Comparison of ENCODE assay signal across 8 mouse cellular contexts in the genomic region with DNA sequence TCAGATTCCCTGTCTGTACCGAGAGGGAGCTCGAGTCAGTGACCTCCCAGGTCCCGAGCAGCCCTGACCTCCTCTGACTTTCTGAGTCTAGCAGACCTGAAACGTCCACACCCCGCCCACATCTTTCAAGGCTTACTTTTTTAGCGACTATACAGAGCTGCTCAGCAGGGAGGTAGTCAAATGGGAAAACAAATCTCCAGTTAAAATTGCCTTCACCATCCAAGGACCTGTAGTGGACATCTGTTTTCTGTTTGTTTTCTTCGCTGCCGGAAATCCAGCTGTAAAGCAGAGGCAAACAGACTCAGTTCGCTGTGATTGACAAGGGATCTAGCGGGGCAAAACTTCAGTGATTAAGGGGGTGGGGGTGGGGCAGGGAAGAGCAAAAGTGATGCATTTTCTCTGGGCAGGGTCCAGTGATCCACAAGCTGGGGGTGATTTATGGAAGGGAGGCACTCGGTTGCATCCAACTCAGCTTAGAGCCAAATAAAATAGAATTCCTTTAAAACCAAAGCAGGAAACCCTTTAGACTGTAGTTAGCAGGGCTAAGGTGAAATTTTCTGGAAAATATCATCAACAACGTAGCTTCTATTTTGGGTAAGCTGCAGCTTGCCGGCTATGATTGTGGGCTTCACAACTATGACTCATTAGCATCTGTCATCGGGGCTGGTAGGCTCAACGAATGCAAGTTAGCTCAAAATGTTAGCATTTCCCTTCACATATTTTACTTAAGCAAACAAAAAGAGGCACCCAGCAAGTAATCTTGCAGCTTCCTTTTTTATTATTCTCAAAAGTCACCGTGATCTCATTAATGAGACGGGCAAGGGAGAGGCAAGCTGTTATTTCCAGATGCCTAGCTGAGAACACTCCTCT.
DNase-seq lines count a peak whose midpoint lies in the region; ATAC-seq lines count a peak whose summit lies in the region.

No protein-coding gene starts in this region.

- no peaks in the 10 kb centered on the region for H3K27me3 ChIP-seq in hindbrain, embryonic 15.5 days
- H3K27me3 ChIP-seq in hindbrain, embryonic 14.5 days (ENCODE audit: control insufficient read depth, insufficient read depth, low read length): no peaks in the 10 kb centered on the region
- H3K27me3 ChIP-seq in forebrain, embryonic 16.5 days (replicated peaks; ENCODE audit: control insufficient read depth, insufficient read depth, low read length): no peaks in the 10 kb centered on the region
- H3K27me3 ChIP-seq in limb, embryonic 11.5 days (ENCODE audit: control insufficient read depth, insufficient read depth, low read length): no peaks in the 10 kb centered on the region
- H3K27me3 ChIP-seq in intestine, embryonic 16.5 days (replicated peaks; ENCODE audit: control insufficient read depth, insufficient read depth, low read length): no peaks in the 10 kb centered on the region

- no peaks in the 10 kb centered on the region for H3K9me3 ChIP-seq in hindbrain, embryonic 15.5 days
- H3K9me3 ChIP-seq in hindbrain, embryonic 14.5 days (ENCODE audit: control insufficient read depth, low read length): no peaks in the 10 kb centered on the region
- no peaks in the 10 kb centered on the region for H3K9me3 ChIP-seq in forebrain, embryonic 16.5 days (ENCODE audit: control insufficient read depth, low read length)
- H3K9me3 ChIP-seq in limb, embryonic 11.5 days (ENCODE audit: control insufficient read depth, low read length): no peaks in the 10 kb centered on the region
- no peaks in the 10 kb centered on the region for H3K9me3 ChIP-seq in intestine, embryonic 16.5 days (ENCODE audit: control insufficient read depth, low read length)

- no peak overlapping the region for H3K27ac ChIP-seq in hindbrain, embryonic 15.5 days (replicated peaks)
- no peak overlapping the region for H3K27ac ChIP-seq in hindbrain, embryonic 14.5 days
- H3K27ac ChIP-seq in forebrain, embryonic 16.5 days (ENCODE audit: low read length): peak overlapping the region; percentile 31; the same call in 1 of the 2 replicates
- peak overlapping the region; percentile 85 for H3K27ac ChIP-seq in limb, embryonic 11.5 days (replicated peaks; ENCODE audit: low read depth, low read length)
- no peak overlapping the region for H3K27ac ChIP-seq in intestine, embryonic 16.5 days (ENCODE audit: low read length)

- peak overlapping the region; percentile 3; the same call in 1 of the 2 replicates for H3K4me2 ChIP-seq in hindbrain, embryonic 15.5 days
- H3K4me2 ChIP-seq in hindbrain, embryonic 14.5 days (replicated peaks): no peak overlapping the region
- peak overlapping the region; percentile 15; the same call in 1 of the 2 replicates for H3K4me2 ChIP-seq in forebrain, embryonic 16.5 days (ENCODE audit: low read length)
- peak overlapping the region; percentile 31; the same call in 1 of the 2 replicates for H3K4me2 ChIP-seq in limb, embryonic 11.5 days (ENCODE audit: low read depth, severe bottlenecking)
- H3K4me2 ChIP-seq in intestine, embryonic 16.5 days (ENCODE audit: low read depth, low read length): no peak overlapping the region

- no peak overlapping the region for H3K4me3 ChIP-seq in hindbrain, embryonic 15.5 days
- H3K4me3 ChIP-seq in hindbrain, embryonic 14.5 days (replicated peaks; ENCODE audit: low read length): no peak overlapping the region
- no peak overlapping the region for H3K4me3 ChIP-seq in forebrain, embryonic 16.5 days (replicated peaks; ENCODE audit: low read length)
- no peak overlapping the region for H3K4me3 ChIP-seq in limb, embryonic 11.5 days (ENCODE audit: low read depth, low read length)
- H3K4me3 ChIP-seq in intestine, embryonic 16.5 days (ENCODE audit: low read length): no peak overlapping the region

- H3K4me1 ChIP-seq in hindbrain, embryonic 15.5 days (replicated peaks): peaks cover 18% of the 10 kb centered on the region; the same call in 1 of the 2 replicates
- H3K4me1 ChIP-seq in hindbrain, embryonic 14.5 days (replicated peaks; ENCODE audit: control insufficient read depth, insufficient read depth, low read length): 0 out of 2 replicates have a peak, but pooled peaks cover 3% of the 10 kb centered on the region
- peaks cover 18% of the 10 kb centered on the region for H3K4me1 ChIP-seq in forebrain, embryonic 16.5 days (replicated peaks; ENCODE audit: control insufficient read depth, insufficient read depth, low read length)
- H3K4me1 ChIP-seq in limb, embryonic 11.5 days (ENCODE audit: control insufficient read depth, insufficient read depth, low read length): peaks cover 17% of the 10 kb centered on the region
- no peaks in the 10 kb centered on the region for H3K4me1 ChIP-seq in intestine, embryonic 16.5 days (ENCODE audit: control insufficient read depth, insufficient read depth, low read length)

- no peaks in the 10 kb centered on the region for H3K36me3 ChIP-seq in hindbrain, embryonic 15.5 days
- H3K36me3 ChIP-seq in hindbrain, embryonic 14.5 days (replicated peaks; ENCODE audit: control insufficient read depth, insufficient read depth): no peaks in the 10 kb centered on the region
- H3K36me3 ChIP-seq in forebrain, embryonic 16.5 days (ENCODE audit: control insufficient read depth, insufficient read depth): no peaks in the 10 kb centered on the region
- H3K36me3 ChIP-seq in limb, embryonic 11.5 days (ENCODE audit: control insufficient read depth, insufficient read depth, low read length): no peaks in the 10 kb centered on the region
- no peaks in the 10 kb centered on the region for H3K36me3 ChIP-seq in intestine, embryonic 16.5 days (ENCODE audit: control insufficient read depth, insufficient read depth, low read length)

- WGBS in hindbrain, embryonic 15.5 days: 41% methylated on average over 17 of the region's 17 CpGs
- 48% methylated on average over 17 of the region's 17 CpGs for WGBS in hindbrain, embryonic 14.5 days
- WGBS in forebrain, embryonic 16.5 days: 27% methylated on average over 17 of the region's 17 CpGs
- WGBS in limb, embryonic 11.5 days: 11% methylated on average over 17 of the region's 17 CpGs
- 26% methylated on average over 17 of the region's 17 CpGs for WGBS in intestine, embryonic 16.5 days

- no peak for ATAC-seq in hindbrain, embryonic 15.5 days (ENCODE audit: low FRiP score, low read depth)
- no peak for ATAC-seq in hindbrain, embryonic 14.5 days (ENCODE audit: low FRiP score)
- no peak for ATAC-seq in forebrain, embryonic 16.5 days
- ATAC-seq in limb, embryonic 11.5 days (ENCODE audit: insufficient number of reproducible peaks, low FRiP score, low TSS enrichment, low read depth): peak; percentile 84
- no peak for ATAC-seq in intestine, embryonic 16.5 days

- H3K9ac ChIP-seq in hindbrain, embryonic 15.5 days: no peak overlapping the region
- no peak overlapping the region for H3K9ac ChIP-seq in hindbrain, embryonic 14.5 days
- no peak overlapping the region for H3K9ac ChIP-seq in forebrain, embryonic 16.5 days (replicated peaks; ENCODE audit: low read depth, low read length)
- no peak overlapping the region for H3K9ac ChIP-seq in limb, embryonic 11.5 days (ENCODE audit: low read length)
- no peak overlapping the region for H3K9ac ChIP-seq in intestine, embryonic 16.5 days (ENCODE audit: low read depth, low read length)

- no peak for DNase-seq in hindbrain, embryonic 14.5 days (ENCODE audit: low spot score)
- DNase-seq in adipocyte (ENCODE audit: low spot score): peak; percentile 54
- peak; percentile 80 for DNase-seq in limb, embryonic 11.5 days (ENCODE audit: low spot score)
- DNase-seq in adrenal gland, postnatal 10 days: no peak
- DNase-seq in cerebellum, adult 18-20 months: no peak

Comparison
In these comparisons a context has a peak if more than half of its experiments do, and no peak if none do; other contexts are left out.
1. H3K4me2 ChIP-seq: peak in hindbrain, embryonic 15.5 days (single experiment), forebrain, embryonic 16.5 days (single experiment) and limb, embryonic 11.5 days (single experiment); none in hindbrain, embryonic 14.5 days (single experiment) and intestine, embryonic 16.5 days (single experiment).
2. H3K27ac ChIP-seq: peak in forebrain, embryonic 16.5 days (single experiment) and limb, embryonic 11.5 days (single experiment); none in hindbrain, embryonic 15.5 days (single experiment), hindbrain, embryonic 14.5 days (single experiment) and intestine, embryonic 16.5 days (single experiment).
3. DNase-seq: peak in adipocyte (single experiment) and limb, embryonic 11.5 days (single experiment); none in hindbrain, embryonic 14.5 days (single experiment), adrenal gland, postnatal 10 days (single experiment) and cerebellum, adult 18-20 months (0 of 2).